Comparison of ENCODE assay signal across 8 mouse cellular contexts in the genomic region with DNA sequence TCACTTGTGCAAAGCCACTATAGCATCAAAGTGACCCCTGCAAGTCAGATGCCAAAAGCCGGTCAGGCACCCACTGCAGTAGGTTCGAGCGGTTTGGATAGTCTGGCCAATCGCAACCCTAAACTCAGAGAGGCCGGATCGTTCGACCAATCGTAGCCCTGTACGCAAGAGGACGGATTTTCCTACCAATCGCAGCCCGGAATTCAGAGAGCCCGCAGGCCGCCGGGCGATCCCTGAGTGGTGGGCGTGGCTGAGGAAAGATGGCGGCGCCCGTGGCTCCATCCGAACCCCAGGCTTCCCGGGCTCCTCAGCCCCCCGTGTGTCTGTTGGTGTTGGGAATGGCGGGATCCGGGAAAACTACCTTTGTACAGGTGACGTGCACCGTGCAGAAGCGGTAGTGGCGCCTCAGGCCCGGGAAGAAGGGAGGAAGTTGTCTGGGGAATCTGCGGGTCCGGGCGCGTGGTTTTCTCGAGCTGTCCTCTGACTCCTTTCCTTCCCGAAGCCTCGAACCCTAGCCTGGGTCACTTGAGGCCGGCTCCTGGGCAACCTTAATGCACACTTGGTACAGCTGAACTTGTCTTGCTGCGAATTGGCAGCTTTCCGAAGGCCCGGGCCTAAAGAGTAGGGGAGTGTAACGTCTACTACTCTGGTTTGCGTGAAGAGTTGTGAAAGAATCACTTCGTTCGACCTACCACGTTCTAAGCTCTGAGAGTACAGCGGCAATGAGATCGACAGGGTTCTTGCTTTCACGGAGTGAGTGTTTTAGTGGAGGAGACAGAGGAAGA. TPM values are rescaled to one million over a fixed set of nuclear protein-coding genes. Genes with fewer than 3 reads are reported as not detected.
DNase-seq lines count a peak whose midpoint lies in the region; ATAC-seq and TF ChIP-seq lines count a peak whose summit lies in the region.

A gene (plus strand): TSS at position 229 of the 785 bp plus-strand sequence.

- peak within 1 kb of the TSS; percentile 82 for H3K4me3 ChIP-seq in gastrocnemius, adult 2 months
- H3K4me3 ChIP-seq in hindbrain, postnatal 0 days (ENCODE audit: low read length): peak within 1 kb of the TSS; percentile 76
- peak within 1 kb of the TSS; percentile 85 for H3K4me3 ChIP-seq in left cerebral cortex, adult 2 months

- no peaks in the 10 kb centered on the region for H3K9me3 ChIP-seq in hindbrain, postnatal 0 days (ENCODE audit: low read length)

- H3K4me2 ChIP-seq in hindbrain, postnatal 0 days (ENCODE audit: low read depth, low read length): peak within 1 kb of the TSS; percentile 81

- H3K27me3 ChIP-seq in hindbrain, postnatal 0 days (ENCODE audit: insufficient read depth, low read length): no peaks in the 10 kb centered on the region

- peaks cover 31% of the 10 kb centered on the region for H3K36me3 ChIP-seq in hindbrain, postnatal 0 days (ENCODE audit: insufficient read depth, low read length)

- H3K4me1 ChIP-seq in hindbrain, postnatal 0 days (ENCODE audit: insufficient read depth, low read length): peaks cover 9% of the 10 kb centered on the region; the same call in 1 of the 2 replicates

- peak within 1 kb of the TSS; percentile 73 for H3K27ac ChIP-seq in gastrocnemius, adult 2 months
- no peak within 1 kb of the TSS for H3K27ac ChIP-seq in hindbrain, postnatal 0 days
- H3K27ac ChIP-seq in left cerebral cortex, adult 2 months: peak within 1 kb of the TSS; percentile 16; the same call in 1 of the 2 replicates

- intact Hi-C loops in gastrocnemius, adult 2 months (cut with DNase I): no loop called here
- intact Hi-C loops in left cerebral cortex, adult 2 months (cut with DNase I): no loop called here

- peak within 1 kb of the TSS; percentile 66 for H3K9ac ChIP-seq in hindbrain, postnatal 0 days (replicated peaks; ENCODE audit: low read length)

- WGBS in hindbrain, postnatal 0 days: under 1% methylated on average over 49 of the region's 49 CpGs

- DNase-seq in ZHBTc4 (ENCODE audit: low read depth, low spot score): peak; percentile 94
- peak; percentile 94 for DNase-seq in gastrocnemius, adult 2 months
- DNase-seq in hindbrain, postnatal 0 days (ENCODE audit: low spot score): peak; percentile 97
- DNase-seq in left cerebral cortex, adult 2 months (ENCODE audit: extremely low spot score in 1 of 2, low spot score in 2 of 2): peak; percentile 87 to 89
- peak; percentile 92 to 94 for DNase-seq in right cerebral cortex, adult 2 months (ENCODE audit: low spot score in 2 of 2)
- peak; percentile 89 for DNase-seq in urinary bladder, postnatal 14 days (ENCODE audit: low spot score)

- TF ChIP-seq CTCF in gastrocnemius, adult 2 months (IDR thresholded peaks at IDR 0.05): no peak
- no peak for TF ChIP-seq CTCF in hindbrain, postnatal 0 days (IDR thresholded peaks at IDR 0.05; ENCODE audit: low read depth)
- no peak for TF ChIP-seq CTCF in left cerebral cortex, adult 2 months (IDR thresholded peaks at IDR 0.05)

- ATAC-seq in common myeloid progenitor, adult 5-6 weeks (replicated peaks; ENCODE audit: low read depth, poor library complexity, severe bottlenecking): peak; percentile 100
- ATAC-seq in hindbrain, postnatal 0 days: peak; percentile 100
- peak; percentile 100 for ATAC-seq in megakaryocyte, adult 5-6 weeks (ENCODE audit: poor library complexity, severe bottlenecking)

RNA-seq across cellular contexts. Expression of the gene that starts here (rescaled TPM):
- 19.4 and 37.1 TPM in 2 replicates for total RNA-seq in common myeloid progenitor, adult 5-6 weeks (2017)
- total RNA-seq in gastrocnemius, adult 2 months (2021): 10 to 100 TPM; 16.7 to 18.7 TPM
- total RNA-seq in hindbrain, postnatal 0 days (2014; rRNA removed): 30.9 and 42.4 TPM in 2 replicates
- 69.2 and 70.2 TPM in 2 replicates for polyA plus RNA-seq in hindbrain, postnatal 0 days (2015; fragmentation: Nextera tagmentation; extraction: Ambion mirVana)
- 10 to 100 TPM; 29.6 to 29.8 TPM for total RNA-seq in left cerebral cortex, adult 2 months (2021)
- total RNA-seq in megakaryocyte, adult 5-6 weeks (2015): 7.7 and 11.0 TPM in 2 replicates
- 9.6 and 14.9 TPM in 2 replicates for total RNA-seq in megakaryocyte, adult 5-6 weeks (2017)
